Mouse (Mus musculus) CH12.LX (cell line): Measurements from ENCODE around the gene Wnt9a. TPM values are rescaled to one million over a fixed set of nuclear protein-coding genes. Genes with fewer than 3 reads are reported as not detected.

Experiments used
- DNase-seq: peaks from one replicate; pipeline ENCODE4 v3.0.0-alpha.2; 2013; ENCODE audit errors: extremely low read depth
- H3K27ac ChIP-seq: 2 replicates; pipeline ENCODE4 v1.5.1; 2012; ENCODE audit warnings: low read depth, mild to moderate bottlenecking, control low read depth, moderate library complexity; ENCODE audit not compliant: insufficient read depth
- H3K27me3 ChIP-seq: replicated peaks from 2 replicates; pipeline ENCODE3; 2012; ENCODE audit warnings: inconsistent platforms
- H3K36me3 ChIP-seq, 2 experiments: replicated peaks in 1 of 2; 2 replicates each; pipeline versions ENCODE3 to v1.6.1; 2012; ENCODE audit warnings: inconsistent platforms in 1 of 2, low read length in 1 of 2, mild to moderate bottlenecking in 1 of 2, mixed read lengths in 1 of 2, moderate library complexity in 1 of 2; ENCODE audit not compliant: control insufficient read depth in 1 of 2, insufficient read depth in 1 of 2
- H3K4me1 ChIP-seq, 2 experiments: 2 replicates each; pipeline ENCODE4 v1.6.1; 2012; ENCODE audit warnings: inconsistent platforms in 1 of 2, moderate library complexity in 1 of 2; ENCODE audit not compliant: insufficient read depth in 2 of 2, control insufficient read depth in 1 of 2
- H3K4me2 ChIP-seq: 2 replicates; pipeline ENCODE4 v1.6.1; 2012; ENCODE audit warnings: low read depth, mild to moderate bottlenecking, control low read depth; ENCODE audit not compliant: poor library complexity, insufficient read depth, severe bottlenecking
- H3K4me3 ChIP-seq, 3 experiments: fragments of 150-350 bp in 1 of 3; sonication (generic) in 1 of 3; replicated peaks in 1 of 3; 2 replicates each; pipeline versions ENCODE3 to v1.5.1; 2011 to 2012; ENCODE audit warnings: low read depth in 2 of 3, low read length in 2 of 3, mild to moderate bottlenecking in 2 of 3, moderate library complexity in 2 of 3, control low read depth in 1 of 3, improper control_type of control experiment in 1 of 3, inconsistent platforms in 1 of 3, mixed read lengths in 1 of 3; ENCODE audit not compliant: poor library complexity in 1 of 3
- H3K79me2 ChIP-seq: replicated peaks from 2 replicates; pipeline ENCODE4 v1.6.1; 2012; ENCODE audit warnings: mild to moderate bottlenecking, moderate library complexity; ENCODE audit not compliant: control insufficient read depth, poor library complexity, insufficient read depth, severe bottlenecking; ENCODE audit errors: extremely low read depth
- H3K9ac ChIP-seq: 2 replicates; pipeline ENCODE4 v1.6.1; 2012; ENCODE audit warnings: low read depth, mild to moderate bottlenecking, control low read depth, moderate library complexity; ENCODE audit not compliant: insufficient read depth
- H3K9me3 ChIP-seq: replicated peaks from 2 replicates; pipeline ENCODE3; 2012; ENCODE audit warnings: low read length, inconsistent platforms, mixed read lengths
- BHLHE40 ChIP-seq: IDR thresholded peaks from 2 replicates; pipeline ENCODE4 v1.6.1; 2011; ENCODE audit warnings: mild to moderate bottlenecking, low read depth, low read length, improper control_type of control experiment
- E2F4 ChIP-seq: IDR thresholded peaks from 2 replicates; pipeline ENCODE4 v1.6.1; 2011; ENCODE audit warnings: low read depth, low read length, improper control_type of control experiment; ENCODE audit not compliant: insufficient replicate concordance
- ETS1 ChIP-seq: conservative IDR thresholded peaks from 2 replicates; pipeline ENCODE4 v1.6.1; 2012; ENCODE audit warnings: low read depth, mild to moderate bottlenecking, inconsistent platforms, low read length, improper control_type of control experiment, moderate library complexity
- MAZ ChIP-seq: IDR thresholded peaks from 2 replicates; pipeline ENCODE4 v1.6.1; 2012; ENCODE audit warnings: low read depth, mild to moderate bottlenecking, inconsistent platforms, low read length, improper control_type of control experiment, moderate library complexity
- MXI1 ChIP-seq: IDR thresholded peaks from 2 replicates; pipeline ENCODE4 v1.6.1; 2011; ENCODE audit warnings: mild to moderate bottlenecking, low read depth, low read length, improper control_type of control experiment
- PAX5 ChIP-seq: IDR thresholded peaks from 2 replicates; pipeline ENCODE4 v1.6.1; 2012; ENCODE audit warnings: low read length, inconsistent platforms, mixed read lengths
- RAD21 ChIP-seq: IDR thresholded peaks from 2 replicates; pipeline ENCODE4 v1.6.1; 2011; ENCODE audit warnings: low read depth, mild to moderate bottlenecking, low read length, improper control_type of control experiment, moderate library complexity
- SIN3A ChIP-seq: IDR thresholded peaks from 2 replicates; pipeline ENCODE4 v1.6.1; 2012; ENCODE audit warnings: low read length, improper control_type of control experiment, inconsistent platforms
- SMC3 ChIP-seq: IDR thresholded peaks from 2 replicates; pipeline ENCODE4 v1.6.1; 2011; ENCODE audit warnings: low read depth, low read length, improper control_type of control experiment
- TCF12 ChIP-seq: IDR thresholded peaks from 2 replicates; pipeline ENCODE4 v1.6.1; 2014; ENCODE audit warnings: low read depth, mild to moderate bottlenecking, inconsistent platforms, low read length, improper control_type of control experiment
- UBTF ChIP-seq: IDR thresholded peaks from 2 replicates; pipeline ENCODE4 v1.6.1; 2012; ENCODE audit warnings: low read depth, mild to moderate bottlenecking, inconsistent platforms, low read length, improper control_type of control experiment, moderate library complexity
- USF1 ChIP-seq: IDR thresholded peaks from 2 replicates; pipeline ENCODE4 v1.6.1; 2014; ENCODE audit warnings: low read depth, mild to moderate bottlenecking, inconsistent platforms, low read length, improper control_type of control experiment
- USF2 ChIP-seq: conservative IDR thresholded peaks from 2 replicates; pipeline ENCODE4 v1.6.1; 2011; ENCODE audit warnings: low read depth, low read length, improper control_type of control experiment
- ZMIZ1 ChIP-seq: IDR thresholded peaks from 2 replicates; pipeline ENCODE4 v1.6.1; 2012; ENCODE audit warnings: low read depth, mild to moderate bottlenecking, inconsistent platforms, low read length, improper control_type of control experiment
- ZNF384 ChIP-seq: IDR thresholded peaks from 2 replicates; pipeline ENCODE4 v1.6.1; 2012; ENCODE audit warnings: low read depth, low read length, improper control_type of control experiment, inconsistent platforms
- dilution Hi-C: fragments of 300-500 bp; cut with MboI; formaldehyde crosslinking; loops from 2 replicates; pipeline ENCODE4 v1.14.3; 2020; ENCODE audit warnings: low sequenced_read_pairs; ENCODE audit not compliant: extremely low pct_unique_long_range_greater_than_20kb, extremely low pct_ligation_motif_present
- in situ Hi-C: fragments of 300-500 bp; cut with MboI; formaldehyde crosslinking; loops from 3 replicates; pipeline ENCODE4 v1.14.3; 2019; ENCODE audit warnings: low sequenced_read_pairs, low pct_ligation_motif_present, low pct_unique_long_range_greater_than_20kb, mixed read lengths
- polyA plus RNA-seq: library from polyadenylated mRNA; unstranded; fragments of >175 nt; gene quantifications from 2 replicates; pipeline ENCODE4 v1.2.1, GENCODE M21; 2012; ENCODE audit warnings: low read depth; ENCODE audit not compliant: insufficient read length
- total RNA-seq, 2 experiments: library from RNA; depleted of rRNA; stranded (reverse); fragments of 300-350 nt in 1 of 2; fragments of >200 nt in 1 of 2; gene quantifications; 2 replicates each; pipeline ENCODE4 v1.2.3; 2012 to 2014

The Wnt9a gene
- total and polyA plus RNA-seq, 3 experiments, result not detected

DNA sequence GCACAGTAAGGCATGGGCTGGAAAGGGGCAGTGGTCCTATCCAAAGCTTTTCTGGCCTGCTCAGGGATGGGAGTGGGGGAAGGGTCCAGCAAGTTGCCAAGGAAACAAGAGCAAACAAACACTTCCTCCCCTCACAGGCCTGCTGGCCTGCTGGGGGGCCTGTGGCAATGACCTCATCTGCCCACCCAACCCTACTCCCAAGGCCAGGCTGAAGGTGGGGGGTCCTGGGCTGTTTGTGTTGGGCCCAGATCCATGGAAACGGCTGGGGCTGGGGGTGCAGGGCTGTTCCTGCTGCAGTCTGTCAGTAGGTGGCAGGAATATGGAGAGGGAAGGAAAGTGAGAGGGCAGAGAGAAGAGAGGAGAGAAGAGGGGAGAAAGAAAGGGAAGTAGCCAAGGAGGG is 29.7 kb downstream of the Wnt9a start:
- no peak overlapping the region for H3K4me3 ChIP-seq
- no peak overlapping the region for H3K27ac ChIP-seq
- DNase-seq, result no peak
- H3K79me2 ChIP-seq, result no peaks in the 10 kb centered on the region
- TF ChIP-seq USF2 (no peak), MAZ (no peak), SIN3A (no peak)
- no peaks in the 10 kb centered on the region for H3K36me3 ChIP-seq
- peaks cover 59% of the 10 kb centered on the region for H3K27me3 ChIP-seq
- no peaks in the 10 kb centered on the region for H3K4me1 ChIP-seq
- in situ Hi-C loops, result no loop called here
- no peak overlapping the region for H3K4me2 ChIP-seq
- H3K9me3 ChIP-seq, result no peaks in the 10 kb centered on the region
- dilution Hi-C loops, result no loop called here
- H3K9ac ChIP-seq, result no peak overlapping the region

GRCm38 (mm10) chr11:59337955-59338735 is 31.4 kb downstream of the Wnt9a start:
- TF ChIP-seq PAX5, result no peak
- TF ChIP-seq ZNF384, result no peak
- TF ChIP-seq SMC3, result no peak
- TF ChIP-seq ETS1, result no peak
- TF ChIP-seq MXI1, result no peak
- no peak for TF ChIP-seq SIN3A
- TF ChIP-seq UBTF, result no peak
- no peak for TF ChIP-seq USF1
- TF ChIP-seq E2F4, result no peak
- TF ChIP-seq BHLHE40, result no peak
- TF ChIP-seq RAD21, result no peak
- TF ChIP-seq ZMIZ1, result no peak
- no peak for TF ChIP-seq TCF12
- in situ Hi-C loops, result no loop called here
- Histone ChIP-seq H3K9ac (no peak overlapping the region), H3K4me2 (no peak overlapping the region), H3K79me2 (no peaks in the 10 kb centered on the region), H3K9me3 (no peaks in the 10 kb centered on the region), H3K27ac (no peak overlapping the region), H3K4me1 (no peaks in the 10 kb centered on the region), H3K36me3 (no peaks in the 10 kb centered on the region), H3K4me3 (no peak overlapping the region), H3K27me3 (peaks cover 57% of the 10 kb centered on the region)
- dilution Hi-C loops, result no loop called here
- DNase-seq, result no peak
